8 mouse cellular contexts compared by ENCODE assay signal in the genomic region with DNA sequence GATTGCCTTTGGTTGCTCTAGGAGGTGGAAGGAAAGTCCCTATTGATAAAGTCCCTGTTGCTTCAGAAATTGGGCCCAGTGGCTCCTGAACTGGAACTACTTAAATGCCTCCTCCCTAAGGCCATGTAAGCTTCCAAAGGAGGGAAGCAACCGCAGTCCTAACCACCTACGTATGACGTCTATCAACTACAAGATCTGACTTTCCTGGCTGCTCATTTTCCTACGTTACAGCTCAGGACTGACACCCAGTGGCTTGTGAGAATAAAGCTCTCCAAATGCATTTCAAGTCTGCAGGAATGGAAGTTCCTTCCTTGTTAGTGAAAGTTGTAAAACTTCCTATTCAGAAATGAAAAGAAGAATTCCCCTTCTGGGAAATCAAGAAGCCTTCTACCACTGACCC. TPM values are rescaled to one million over a fixed set of nuclear protein-coding genes. Genes with fewer than 3 reads are reported as not detected.
DNase-seq lines count a peak whose midpoint lies in the region; ATAC-seq lines count a peak whose summit lies in the region.
"Had no signal": no experiment of that assay in that cellular context is flagged by ENCODE, and none has a peak within 500 bp of the region (broad histone marks: within the 10 kb centered on the region; RNA-seq: fewer than 3 reads in every experiment).

No protein-coding gene starts in this region.

- H3K27me3 ChIP-seq in kidney, embryonic 14.5 days (ENCODE audit: control insufficient read depth, insufficient read depth, low read length), result no peaks in the 10 kb centered on the region; the same call in 1 of the 2 replicates

- H3K4me2 ChIP-seq in kidney, embryonic 14.5 days (replicated peaks; ENCODE audit: low read depth, low read length), result no peak overlapping the region

- H3K4me1 ChIP-seq in kidney, embryonic 14.5 days (ENCODE audit: control insufficient read depth, insufficient read depth, low read length), result no peaks in the 10 kb centered on the region

- H3K4me3 ChIP-seq in kidney, embryonic 14.5 days (ENCODE audit: low read length), result no peak overlapping the region
- H3K4me3 ChIP-seq: megakaryocyte, embryonic 14.5 days had no signal

- ATAC-seq in kidney, embryonic 14.5 days (ENCODE audit: low FRiP score, low TSS enrichment), result no peak
- ATAC-seq in hematopoietic stem cell, adult 5-6 weeks (replicated peaks in 1 of 2; ENCODE audit: insufficient read depth in 1 of 2, low FRiP score in 2 of 2, low TSS enrichment in 1 of 2, low read depth in 1 of 2, poor library complexity in 2 of 2, severe bottlenecking in 2 of 2), result peak; percentile 64 to 71
- ATAC-seq in megakaryocyte-erythroid progenitor cell, adult 5-6 weeks (replicated peaks; ENCODE audit: low FRiP score, low TSS enrichment, poor library complexity, severe bottlenecking), result 0 out of 2 replicates have a peak, but pooled peaks have one; percentile 47
- no peak for ATAC-seq in erythroid progenitor cell, adult 5-6 weeks (replicated peaks; ENCODE audit: low FRiP score, poor library complexity, severe bottlenecking)

- H3K36me3 ChIP-seq in kidney, embryonic 14.5 days (ENCODE audit: control insufficient read depth, insufficient read depth, low read length), result no peaks in the 10 kb centered on the region

- H3K9me3 ChIP-seq in kidney, embryonic 14.5 days (ENCODE audit: control insufficient read depth, low read length), result no peaks in the 10 kb centered on the region
- H3K9me3 ChIP-seq: megakaryocyte, embryonic 14.5 days had no signal

- H3K27ac ChIP-seq in kidney, embryonic 14.5 days (ENCODE audit: low read depth, low read length), result no peak overlapping the region

- 28% methylated on average over 4 of the region's 4 CpGs for WGBS in kidney, embryonic 14.5 days

- DNase-seq in kidney, adult 18-20 months, result peak; percentile 16
- DNase-seq in ES-CJ7 (ENCODE audit: low read depth, low spot score) (peak; percentile 58), R1 (ENCODE audit: low read depth, low spot score) (peak; percentile 40)

- H3K9ac ChIP-seq in kidney, embryonic 14.5 days (ENCODE audit: low read depth, low read length), result no peak overlapping the region

RNA-seq across cellular contexts. Expression of a gene that starts 8.6 kb away (rescaled TPM):
- 0.47 and 1.2 TPM in 2 replicates for polyA plus RNA-seq in kidney, embryonic 14.5 days (2014; fragmentation: Nextera tagmentation; extraction: Ambion mirVana)
- 6.2 and 11.1 TPM in 2 replicates for total RNA-seq in hematopoietic stem cell, adult 5-6 weeks (2017)
- total RNA-seq in megakaryocyte-erythroid progenitor cell, adult 5-6 weeks (2014; fragmentation: Nextera tagmentation), result 1.5 and 3.0 TPM in 2 replicates
- 1.4 and 3.3 TPM in 2 replicates for total RNA-seq in megakaryocyte-erythroid progenitor cell, adult 5-6 weeks (2017)
- 5.0 and 5.9 TPM in 2 replicates for total RNA-seq in erythroid progenitor cell, adult 5-6 weeks (2015; ENCODE audit: low replicate concordance)
- 2.6 and 6.8 TPM in 2 replicates for total RNA-seq in erythroid progenitor cell, adult 5-6 weeks (2017; ENCODE audit: low replicate concordance)

RNA-seq across cellular contexts. Expression of a gene that starts 38.0 kb away (rescaled TPM):
- 23.9 and 48.6 TPM in 2 replicates for polyA plus RNA-seq in kidney, embryonic 14.5 days (2014; fragmentation: Nextera tagmentation; extraction: Ambion mirVana)
- total RNA-seq in hematopoietic stem cell, adult 5-6 weeks (2017), result 5.6 and 8.8 TPM in 2 replicates
- not detected in 2 replicates for total RNA-seq in megakaryocyte-erythroid progenitor cell, adult 5-6 weeks (2014; fragmentation: Nextera tagmentation)
- total RNA-seq in megakaryocyte-erythroid progenitor cell, adult 5-6 weeks (2017), result not detected in 2 replicates
- 3.8 TPM in 1 of 2 replicates, not detected in the other for total RNA-seq in erythroid progenitor cell, adult 5-6 weeks (2015; ENCODE audit: low replicate concordance)
- 0.68 and 1.3 TPM in 2 replicates for total RNA-seq in erythroid progenitor cell, adult 5-6 weeks (2017; ENCODE audit: low replicate concordance)

Comparison
In these comparisons a context has a peak if more than half of its experiments do, and no peak if none do; other contexts are left out.
1. ATAC-seq: peak in hematopoietic stem cell, adult 5-6 weeks (2 of 2) and megakaryocyte-erythroid progenitor cell, adult 5-6 weeks (single experiment); none in kidney, embryonic 14.5 days (single experiment) and erythroid progenitor cell, adult 5-6 weeks (single experiment).
2. Peak in every context shown above with its lines, with median percentiles within 50 percentile points of each other: DNase-seq.